Mouse (Mus musculus) embryo, embryonic 10 days (tissue): ENCODE measurements around the gene Fam168a.

Experiments used
- DNase-seq: peaks from one replicate; pipeline ENCODE4 v3.0.0-alpha.2; 2015; ENCODE audit warnings: low spot score

The Fam168a gene

DNA sequence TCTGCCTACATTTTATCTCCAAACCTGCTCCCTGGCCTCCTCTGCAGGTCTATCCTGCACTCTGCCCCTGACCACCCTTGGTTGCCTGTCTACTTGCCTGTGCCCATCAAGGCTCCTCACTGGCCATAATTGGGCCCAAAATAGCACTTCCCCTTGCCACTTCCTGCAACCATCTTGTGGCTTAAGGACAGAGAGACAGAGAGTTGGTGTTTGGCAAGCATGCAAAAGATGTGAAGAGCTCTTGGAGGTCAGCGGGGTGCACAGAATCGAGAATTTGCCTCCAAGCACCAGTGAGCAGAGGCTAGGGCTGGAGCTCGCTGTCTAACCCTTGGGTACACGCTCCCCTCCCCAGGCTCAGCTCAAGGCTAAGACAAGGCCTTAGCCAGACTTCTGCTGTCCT, 162.1 kb downstream of the Fam168a start:
- no peak for DNase-seq

DNA sequence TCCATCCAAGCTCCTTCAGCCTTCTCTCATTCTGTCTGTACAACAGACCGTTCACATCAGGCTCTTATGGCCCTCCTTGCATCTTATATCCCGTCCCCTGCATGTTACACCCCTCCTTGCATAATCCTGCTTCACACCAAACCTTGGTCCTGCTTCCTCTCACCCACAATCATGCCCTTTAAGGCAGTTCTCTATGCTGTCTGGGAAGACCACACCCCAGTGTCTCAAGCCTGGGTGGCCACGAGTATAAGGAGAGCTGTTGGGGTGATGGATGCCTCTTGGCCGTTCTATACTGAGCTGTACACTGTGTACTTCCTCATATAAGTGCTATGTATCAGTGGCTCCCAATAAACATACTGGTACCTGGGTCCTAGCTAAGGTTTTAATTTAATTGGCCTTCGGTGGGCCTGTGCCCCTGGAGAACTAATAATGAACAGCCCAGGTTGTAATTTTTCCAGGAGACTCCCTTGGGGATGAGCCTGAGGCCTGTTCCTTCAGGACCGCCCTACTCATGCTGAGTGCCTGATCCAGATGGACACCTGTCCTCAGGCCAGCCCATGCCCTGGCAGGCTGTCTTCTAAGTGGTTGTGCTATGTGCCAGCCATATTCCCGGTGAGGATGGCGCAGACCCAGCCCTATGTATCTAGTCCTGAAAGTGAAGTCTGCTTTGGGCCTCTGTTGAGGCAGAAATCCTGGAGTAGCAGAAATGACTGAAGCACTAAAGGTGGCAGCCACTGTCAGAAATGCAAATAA, 163.6 kb downstream of the Fam168a start:
- no peak for DNase-seq

DNA sequence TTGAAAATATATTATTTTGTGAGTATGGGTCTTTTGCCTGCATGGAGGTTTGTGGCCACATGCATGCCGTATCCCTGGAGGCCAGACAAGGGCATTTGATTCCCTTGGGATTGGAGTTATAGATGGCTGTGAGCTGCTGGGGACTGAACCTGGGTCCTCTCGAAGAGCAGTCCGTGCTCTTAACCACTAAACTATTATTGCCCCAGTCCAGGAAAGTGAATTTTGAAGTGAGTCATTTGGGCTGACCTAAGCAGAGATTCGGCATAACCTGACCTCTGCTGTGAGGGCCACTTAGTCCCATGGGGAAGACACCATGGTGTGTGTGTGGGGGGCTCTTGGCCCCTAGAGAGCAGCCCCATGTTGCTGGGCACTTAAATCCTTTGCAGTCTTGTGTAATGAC, 164.9 kb downstream of the Fam168a start:
- DNase-seq = no peak

DNA sequence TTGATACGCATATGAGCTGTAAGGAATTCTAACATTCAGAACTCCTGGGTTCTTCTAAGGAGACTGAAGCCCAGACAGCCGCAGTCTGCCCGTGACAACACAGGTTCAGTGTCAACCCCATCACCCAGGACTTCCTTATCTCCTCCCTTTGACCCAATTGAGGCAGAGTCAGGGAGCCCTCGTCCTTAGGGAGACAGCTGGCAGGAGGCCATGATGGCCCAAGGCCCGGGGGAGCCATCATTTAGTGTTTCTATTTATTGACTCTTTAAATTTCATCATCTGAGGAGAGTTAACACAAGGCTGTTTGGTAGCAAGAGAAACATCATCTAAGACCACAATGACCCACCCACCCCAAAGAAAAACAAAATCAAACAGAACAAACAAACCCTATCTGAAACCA, 165.5 kb downstream of the Fam168a start:
- DNase-seq = no peak

DNA sequence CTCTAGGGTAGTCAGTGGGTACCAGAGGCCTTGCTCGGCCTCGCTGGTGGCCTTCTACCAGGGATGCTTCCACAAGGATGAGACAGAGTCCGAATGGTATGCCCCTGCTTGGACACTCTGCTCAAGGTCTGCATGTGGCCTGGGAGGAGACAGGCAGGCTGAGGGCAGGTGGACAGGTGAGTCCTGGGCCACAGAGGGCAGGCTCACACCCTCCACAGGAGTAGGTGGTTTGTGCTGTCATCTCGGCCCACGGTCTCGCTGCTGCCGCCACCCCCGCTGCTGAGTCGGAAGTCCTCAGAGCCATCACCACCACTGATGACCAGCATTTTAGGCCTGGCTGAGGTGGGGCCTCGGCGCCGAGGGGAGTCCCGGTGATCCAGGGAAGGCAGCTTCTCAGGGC, 166.8 kb downstream of the Fam168a start:
- no peak for DNase-seq

DNA sequence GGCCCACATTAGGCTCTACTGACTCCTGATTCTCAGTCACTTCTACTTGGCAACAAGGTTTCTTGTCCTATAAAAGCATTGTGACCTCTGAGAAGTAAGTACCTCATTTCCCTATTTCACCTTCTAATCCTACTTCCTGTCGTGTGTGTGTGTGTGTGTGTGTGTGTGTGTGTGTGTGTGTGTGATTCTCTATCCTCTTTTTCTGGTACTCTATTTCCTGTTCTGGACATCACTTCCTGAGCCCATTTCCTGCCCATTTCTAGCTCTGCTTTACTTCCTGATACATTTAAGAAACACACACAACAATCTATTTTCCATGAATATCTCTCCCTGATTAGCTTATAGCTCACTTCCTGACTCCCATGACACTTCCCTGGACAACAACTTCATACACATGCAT, 169.4 kb downstream of the Fam168a start:
- DNase-seq = no peak

DNA sequence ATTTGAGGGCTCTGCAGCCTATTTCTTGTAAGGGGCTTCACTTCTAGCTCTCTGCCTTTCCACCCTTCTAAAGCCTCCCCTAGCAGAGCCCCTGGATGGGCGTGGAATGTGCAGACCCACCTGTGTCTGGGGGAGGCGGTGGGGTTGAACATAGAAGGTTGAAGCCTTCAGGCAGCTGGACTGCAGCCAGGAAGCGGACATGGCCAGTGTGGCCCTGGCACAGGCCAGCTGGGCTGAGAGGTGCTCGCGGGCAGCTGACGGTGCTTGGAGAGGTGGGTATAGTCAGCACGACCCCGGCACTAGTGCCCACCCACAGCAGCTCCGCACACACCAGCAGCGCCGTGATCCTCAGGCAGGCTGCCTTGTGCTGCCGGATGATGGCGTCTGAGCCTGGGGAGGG, 169.9 kb downstream of the Fam168a start:
- no peak for DNase-seq

DNA sequence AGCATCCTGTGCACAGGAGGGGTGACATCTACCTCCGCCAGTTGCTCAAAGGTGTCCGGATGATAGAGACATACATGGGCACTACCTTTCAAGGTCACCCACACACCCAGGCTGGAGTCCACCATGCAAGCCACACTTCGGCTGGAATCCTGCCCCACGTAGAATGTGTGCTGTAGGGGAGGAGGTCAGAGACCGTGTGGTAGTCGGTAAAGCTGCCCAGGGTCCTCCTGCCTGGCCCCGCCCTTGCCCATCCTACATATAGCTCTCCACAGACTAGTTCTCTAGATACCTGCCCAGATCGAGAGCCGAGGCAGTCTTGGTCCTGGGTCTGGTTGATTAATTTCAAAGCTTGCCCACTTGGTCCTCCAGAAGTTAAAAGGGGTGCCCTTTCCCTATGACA, 170.3 kb downstream of the Fam168a start:
- no peak for DNase-seq

DNA sequence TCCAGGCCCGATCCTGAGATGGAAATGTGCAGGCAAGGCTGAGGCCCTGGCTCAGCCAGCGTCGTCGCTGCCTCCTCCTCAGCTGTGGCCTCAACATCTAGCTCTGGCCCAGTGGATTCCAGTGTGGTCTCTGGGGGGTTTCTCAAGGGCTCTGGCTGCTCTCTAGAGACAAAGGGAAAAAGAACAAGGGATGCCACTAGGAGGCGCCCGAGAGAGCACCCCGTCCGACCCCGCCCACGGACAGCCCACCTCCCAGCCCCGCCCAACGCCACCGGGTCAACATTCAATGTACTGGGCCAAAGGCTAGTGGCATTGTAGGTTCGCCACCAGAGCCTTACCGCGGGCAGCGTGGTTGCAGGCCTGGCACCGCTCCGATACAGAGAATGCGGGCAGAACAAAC, 173.2 kb downstream of the Fam168a start:
- DNase-seq = peak; percentile 67

DNA sequence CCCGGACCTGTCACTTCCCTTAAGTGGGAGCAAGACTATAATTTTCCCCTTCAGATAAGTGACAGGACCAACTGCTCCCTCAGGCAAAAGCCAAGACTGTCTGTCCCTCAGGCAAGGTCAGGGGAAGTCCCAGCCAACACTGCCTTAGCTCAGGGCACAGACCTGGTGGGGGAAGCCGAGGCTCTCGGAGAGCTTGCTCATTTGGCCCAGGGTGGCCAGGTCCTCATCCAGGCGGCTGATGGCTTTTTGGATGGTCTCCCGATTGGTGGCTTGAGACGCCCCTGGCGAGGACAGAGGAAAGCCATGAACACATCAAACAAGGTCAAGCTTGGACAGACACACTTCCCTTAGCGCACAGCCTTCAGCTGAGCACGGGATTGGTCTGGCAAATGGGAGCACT, 175.1 kb downstream of the Fam168a start:
- no peak for DNase-seq

DNA sequence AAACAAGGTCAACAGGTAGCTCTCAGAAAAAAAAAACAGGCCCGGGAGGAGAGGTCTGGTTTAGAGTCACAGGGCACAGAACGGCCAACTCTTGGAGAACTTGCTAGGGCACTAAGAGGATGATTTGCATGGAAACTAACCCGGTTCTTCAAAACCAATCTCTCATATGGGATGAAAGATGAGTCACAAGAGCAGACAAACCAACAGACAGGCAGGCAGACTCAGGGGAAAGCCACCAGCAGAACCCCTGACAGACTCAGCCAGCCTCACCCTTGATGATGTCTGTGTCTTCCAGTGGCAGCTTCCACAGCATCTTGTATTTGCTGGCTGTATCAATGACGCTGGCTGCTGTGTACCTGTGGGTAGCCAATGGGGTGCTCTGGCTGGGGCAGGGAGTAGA, 175.5 kb downstream of the Fam168a start:
- DNase-seq = no peak

DNA sequence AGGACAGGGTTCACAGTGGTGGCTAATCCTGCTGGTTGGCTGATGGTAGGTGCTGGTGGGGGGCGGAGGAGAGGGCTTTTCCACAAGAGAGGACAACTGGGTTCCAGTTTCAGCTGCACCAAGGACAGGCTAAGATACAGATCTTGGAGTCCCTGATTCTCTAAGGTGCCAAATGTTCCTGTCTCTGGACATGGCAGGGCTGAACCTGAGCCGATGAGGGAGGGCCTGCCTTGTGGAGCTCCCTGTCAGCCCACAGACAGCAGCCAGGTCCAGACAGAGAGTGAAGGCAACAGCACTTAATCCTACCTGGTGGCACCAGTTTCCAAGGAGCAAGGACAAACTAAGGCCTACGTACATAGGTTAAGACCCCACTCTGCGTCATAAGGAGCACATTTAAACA, 178.0 kb downstream of the Fam168a start:
- DNase-seq = no peak

DNA sequence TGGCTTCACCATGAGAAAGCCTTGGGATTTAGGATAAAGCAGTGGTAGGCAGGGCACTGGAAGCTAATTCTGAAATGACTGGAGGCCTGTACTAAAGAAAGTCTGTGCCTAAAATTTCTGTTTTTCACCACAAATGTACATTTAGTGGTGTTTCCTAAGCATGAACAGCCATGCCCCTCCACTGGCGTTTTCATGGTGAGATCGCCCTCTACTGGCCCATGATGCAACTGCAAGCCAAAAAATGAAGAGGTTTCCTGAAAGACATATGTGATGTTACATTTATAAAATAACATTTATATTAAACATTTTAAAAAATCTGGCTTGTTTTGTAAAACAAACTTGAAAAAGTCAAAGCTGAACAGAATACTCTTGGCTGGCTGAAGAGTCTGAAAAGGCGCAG, 180.1 kb downstream of the Fam168a start:
- peak; percentile 59 for DNase-seq
